Mouse (Mus musculus): Measurements from ENCODE around the gene Ccdc171.

GRCm38 (mm10) chr4:83719816-83720215, 194.5 kb downstream of the Ccdc171 start:
- no peak for TF ChIP-seq EP300 (IDR thresholded peaks at IDR 0.05)
- no peak for TF ChIP-seq CTCF (IDR thresholded peaks at IDR 0.05)

Data from lung, postnatal 0 days (tissue).